Mouse (Mus musculus) midbrain, embryonic 12.5 days (tissue): ENCODE measurements around the gene Fzd4. TPM values are rescaled to one million over a fixed set of nuclear protein-coding genes. Genes with fewer than 3 reads are reported as not detected.

Experiments used
- ATAC-seq: fragments of 200-750 bp; cut with Nextera tagmentation; 2 replicates; pipeline ENCODE4 v1.8.0; 2017; ENCODE audit warnings: low read depth, moderate TSS enrichment, moderate library complexity; ENCODE audit not compliant: low FRiP score
- H3K27ac ChIP-seq: fragments of 300-500 bp; sonication (generic); replicated peaks from 2 replicates; pipeline ENCODE4 v1.5.1; 2016; ENCODE audit warnings: mild to moderate bottlenecking
- H3K27me3 ChIP-seq: fragments of 300-500 bp; sonication (generic); 2 replicates; pipeline ENCODE4 v1.6.1; 2016; ENCODE audit warnings: mild to moderate bottlenecking
- H3K36me3 ChIP-seq: fragments of 300-500 bp; sonication (generic); 2 replicates; pipeline ENCODE4 v1.6.1; 2016
- H3K4me1 ChIP-seq: fragments of 300-500 bp; sonication (generic); 2 replicates; pipeline ENCODE4 v1.6.1; 2016
- H3K4me2 ChIP-seq: fragments of 300-500 bp; sonication (generic); replicated peaks from 2 replicates; pipeline ENCODE4 v1.6.1; 2016; ENCODE audit warnings: mild to moderate bottlenecking, moderate library complexity
- H3K4me3 ChIP-seq: fragments of 300-500 bp; sonication (generic); 2 replicates; pipeline ENCODE4 v1.5.1; 2016; ENCODE audit warnings: mild to moderate bottlenecking
- H3K9ac ChIP-seq: fragments of 300-500 bp; sonication (generic); replicated peaks from 2 replicates; pipeline ENCODE4 v1.6.1; 2016; ENCODE audit warnings: mild to moderate bottlenecking, moderate library complexity
- H3K9me3 ChIP-seq: fragments of 300-500 bp; sonication (generic); 2 replicates; pipeline ENCODE4 v1.6.1; 2016; ENCODE audit warnings: mild to moderate bottlenecking
- WGBS: fragments of 180-500 bp; shearing (Covaris S2); methylation state at CpG from one replicate; pipeline ENCODE4 v1.1.7; 2016; 5-methylcytosine and 5-hydroxymethylcytosine counted together
- polyA plus RNA-seq: library from polyadenylated mRNA; unstranded; fragments of >200 nt; fragmentation: Nextera tagmentation; extraction: Ambion mirVana; gene quantifications from 2 replicates; pipeline ENCODE4 v1.2.1, GENCODE M21; 2016

The Fzd4 gene
- polyA plus RNA-seq, 1 experiment from 2014 or later, result 2.5 TPM

GRCm38 (mm10) chr7:89421294-89421693 lies 17.1 kb downstream of the Fzd4 start:
- no peaks in the 10 kb centered on the region for H3K9me3 ChIP-seq
- H3K9ac ChIP-seq, result no peak overlapping the region
- H3K4me1 ChIP-seq, result no peaks in the 10 kb centered on the region
- H3K27me3 ChIP-seq, result no peaks in the 10 kb centered on the region
- no peak overlapping the region for H3K4me3 ChIP-seq
- ATAC-seq, result no peak
- no peak overlapping the region for H3K4me2 ChIP-seq
- 87% methylated on average over 5 of the region's 5 CpGs for WGBS
- no peaks in the 10 kb centered on the region for H3K36me3 ChIP-seq
- H3K27ac ChIP-seq, result no peak overlapping the region

DNA sequence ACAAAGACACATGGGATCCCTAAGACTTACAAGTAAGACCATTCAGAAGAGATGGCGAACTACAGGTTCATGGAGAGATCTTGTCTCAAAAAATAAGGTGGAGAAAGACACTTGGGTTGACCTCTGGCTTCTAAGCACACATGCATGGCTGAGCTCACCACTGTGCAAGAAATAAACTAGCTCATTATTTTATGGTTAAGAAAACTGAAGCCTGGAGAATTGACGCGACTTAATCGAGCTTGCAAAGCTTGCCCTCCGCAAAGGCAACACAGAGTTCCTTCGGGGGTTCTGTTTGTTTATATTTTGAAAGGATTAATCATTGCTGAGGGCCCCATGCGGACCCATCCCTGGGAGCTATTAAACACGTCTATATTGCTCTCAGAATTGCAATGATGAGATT lies 18.5 kb downstream of the Fzd4 start:
- no peaks in the 10 kb centered on the region for H3K36me3 ChIP-seq
- no peak overlapping the region for H3K9ac ChIP-seq
- no peak overlapping the region for H3K27ac ChIP-seq
- no peak for ATAC-seq
- no peak overlapping the region for H3K4me2 ChIP-seq
- no peaks in the 10 kb centered on the region for H3K4me1 ChIP-seq
- no peak overlapping the region for H3K4me3 ChIP-seq
- 54% methylated on average over 8 of the region's 8 CpGs for WGBS
- H3K27me3 ChIP-seq, result no peaks in the 10 kb centered on the region
- no peaks in the 10 kb centered on the region for H3K9me3 ChIP-seq

DNA sequence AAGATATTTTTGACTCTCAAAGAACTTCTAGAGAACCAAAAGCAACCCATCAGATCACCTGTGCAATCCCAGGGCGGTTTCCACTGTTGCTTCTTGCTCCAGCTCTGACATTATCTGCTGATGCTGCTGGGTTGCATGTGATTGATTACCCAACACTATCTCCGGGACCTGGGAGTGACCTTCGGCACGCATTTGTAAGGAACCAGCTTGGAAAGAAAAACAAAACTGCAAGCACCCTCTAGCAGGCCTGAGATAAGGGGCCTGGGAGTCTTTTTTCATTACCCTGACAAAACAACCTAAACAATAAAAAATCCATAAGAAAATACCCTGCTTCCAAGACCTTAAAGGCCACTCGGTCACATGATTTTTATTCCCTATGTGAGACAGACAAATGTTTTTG lies 19.0 kb downstream of the Fzd4 start:
- no peak overlapping the region for H3K4me3 ChIP-seq
- H3K27ac ChIP-seq, result no peak overlapping the region
- H3K9me3 ChIP-seq, result no peaks in the 10 kb centered on the region
- no peak overlapping the region for H3K4me2 ChIP-seq
- no peaks in the 10 kb centered on the region for H3K27me3 ChIP-seq
- H3K36me3 ChIP-seq, result no peaks in the 10 kb centered on the region
- 41% methylated on average over 5 of the region's 5 CpGs for WGBS
- no peak for ATAC-seq
- H3K9ac ChIP-seq, result no peak overlapping the region
- H3K4me1 ChIP-seq, result no peaks in the 10 kb centered on the region

DNA sequence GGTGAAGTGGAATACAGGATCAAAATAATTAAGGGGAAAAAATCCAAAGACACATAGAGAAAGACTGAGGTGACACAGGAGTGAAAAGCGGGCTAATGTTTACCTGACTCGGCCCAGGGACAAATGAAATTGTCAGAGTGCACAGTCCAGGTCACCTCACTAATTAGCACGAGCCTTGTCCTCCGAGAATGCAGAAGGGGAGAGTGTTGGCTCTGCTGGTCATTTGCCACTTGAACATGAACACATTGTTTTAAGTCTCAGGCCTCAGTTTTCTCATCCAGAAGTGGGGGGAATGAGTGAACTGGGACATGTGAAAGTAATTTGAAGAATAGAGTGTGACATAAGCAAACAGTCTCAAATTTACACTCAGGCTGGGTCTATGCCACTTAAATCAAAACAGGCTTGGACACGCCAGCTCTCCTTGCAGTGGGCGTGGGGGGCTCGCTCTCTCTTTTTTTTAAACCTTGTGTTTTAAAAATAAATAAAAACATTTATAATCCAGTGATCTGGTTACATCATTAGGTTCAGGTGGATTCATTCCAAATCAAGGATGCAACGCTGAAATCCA lies 19.6 kb downstream of the Fzd4 start:
- H3K4me3 ChIP-seq, result no peak overlapping the region
- no peaks in the 10 kb centered on the region for H3K4me1 ChIP-seq
- H3K27me3 ChIP-seq, result no peaks in the 10 kb centered on the region
- WGBS, result 64% methylated on average over 8 of the region's 8 CpGs
- no peaks in the 10 kb centered on the region for H3K36me3 ChIP-seq
- H3K27ac ChIP-seq, result no peak overlapping the region
- H3K4me2 ChIP-seq, result no peak overlapping the region
- no peak overlapping the region for H3K9ac ChIP-seq
- no peak for ATAC-seq
- no peaks in the 10 kb centered on the region for H3K9me3 ChIP-seq

DNA sequence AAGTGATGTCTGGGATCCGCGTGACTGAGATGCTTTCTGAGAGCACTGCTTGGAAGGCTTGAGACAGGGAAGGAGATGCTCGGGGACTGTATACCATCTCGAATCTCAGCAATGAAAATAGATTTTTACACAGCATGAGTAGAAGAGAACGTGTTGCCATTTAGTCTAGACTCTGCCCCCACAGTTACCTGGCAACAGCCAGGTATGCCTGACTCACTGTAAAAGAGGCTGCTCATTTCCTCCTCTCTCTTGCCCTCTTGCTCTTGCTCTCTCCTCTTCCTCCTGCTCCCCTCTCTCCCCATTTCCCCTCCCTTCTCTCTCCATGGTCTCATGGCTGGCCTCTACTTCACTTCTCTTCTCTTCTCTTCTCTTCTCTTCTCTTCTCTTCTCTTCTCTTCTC lies 20.5 kb downstream of the Fzd4 start:
- no peaks in the 10 kb centered on the region for H3K9me3 ChIP-seq
- ATAC-seq, result no peak
- no peak overlapping the region for H3K27ac ChIP-seq
- H3K4me1 ChIP-seq, result no peaks in the 10 kb centered on the region
- no peaks in the 10 kb centered on the region for H3K36me3 ChIP-seq
- H3K4me2 ChIP-seq, result no peak overlapping the region
- H3K27me3 ChIP-seq, result no peaks in the 10 kb centered on the region
- H3K9ac ChIP-seq, result no peak overlapping the region
- 89% methylated on average over 5 of the region's 5 CpGs for WGBS
- no peak overlapping the region for H3K4me3 ChIP-seq

- WGBS, result 68% methylated on average over 11 of the region's 11 CpGs
- Histone ChIP-seq H3K9me3 (no peaks in the 10 kb centered on the region), H3K27me3 (no peaks in the 10 kb centered on the region), H3K4me1 (no peaks in the 10 kb centered on the region), H3K27ac (no peak overlapping the region), H3K4me2 (no peak overlapping the region), H3K4me3 (no peak overlapping the region), H3K36me3 (no peaks in the 10 kb centered on the region), H3K9ac (no peak overlapping the region)
- ATAC-seq, result no peak
These were observed 21.9 kb downstream of the Fzd4 start for GRCm38 (mm10) chr7:89425803-89426725.

DNA sequence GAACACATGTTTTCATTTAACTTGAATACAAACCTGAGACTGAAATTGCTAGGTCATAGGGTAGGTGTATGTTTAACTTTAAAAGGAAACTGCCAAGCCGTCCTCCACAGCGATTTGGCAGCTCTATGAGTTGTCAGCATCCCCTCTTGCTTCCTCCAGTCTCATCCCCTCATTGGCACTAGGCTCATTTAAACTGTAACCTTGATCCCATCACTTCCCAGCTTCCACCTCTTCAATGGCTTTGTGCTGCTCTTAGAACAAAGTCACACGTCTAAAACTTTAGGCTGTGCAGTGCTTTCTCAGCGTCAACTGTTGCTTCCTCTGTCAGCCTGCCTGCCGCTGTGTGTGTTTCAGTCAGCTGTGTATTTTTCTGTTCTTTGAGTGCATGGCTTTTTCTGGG lies 22.9 kb downstream of the Fzd4 start:
- Histone ChIP-seq H3K36me3 (no peaks in the 10 kb centered on the region), H3K27me3 (no peaks in the 10 kb centered on the region), H3K27ac (no peak overlapping the region), H3K4me2 (no peak overlapping the region), H3K9ac (no peak overlapping the region), H3K4me3 (no peak overlapping the region), H3K4me1 (no peaks in the 10 kb centered on the region), H3K9me3 (no peaks in the 10 kb centered on the region)
- WGBS, result 52% methylated on average over 5 of the region's 5 CpGs
- ATAC-seq, result no peak

DNA sequence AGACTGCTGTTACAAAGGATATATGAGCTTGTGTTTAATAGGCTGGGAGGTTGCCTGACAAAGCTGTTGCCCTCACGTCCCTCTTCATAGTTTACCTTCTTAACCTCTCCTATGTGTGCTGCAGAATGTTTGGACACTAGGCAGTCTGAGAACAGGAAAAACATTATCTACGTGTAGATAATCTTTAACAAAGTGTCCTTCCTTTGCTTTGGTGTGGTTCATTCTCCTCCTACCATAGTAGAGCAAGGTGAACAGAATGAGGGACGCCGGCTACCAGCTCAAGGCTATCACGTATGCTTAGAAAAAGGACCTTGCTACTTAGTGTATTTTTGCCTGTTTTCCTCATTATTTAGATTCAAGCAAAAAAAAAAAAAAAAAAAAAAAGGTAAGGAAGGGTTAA lies 24.6 kb downstream of the Fzd4 start:
- no peak overlapping the region for H3K4me2 ChIP-seq
- no peak for ATAC-seq
- no peak overlapping the region for H3K9ac ChIP-seq
- no peaks in the 10 kb centered on the region for H3K36me3 ChIP-seq
- H3K4me1 ChIP-seq, result no peaks in the 10 kb centered on the region
- WGBS, result 85% methylated on average over 5 of the region's 5 CpGs
- no peaks in the 10 kb centered on the region for H3K9me3 ChIP-seq
- no peaks in the 10 kb centered on the region for H3K27me3 ChIP-seq
- H3K27ac ChIP-seq, result no peak overlapping the region
- no peak overlapping the region for H3K4me3 ChIP-seq

- no peak for ATAC-seq
- Histone ChIP-seq H3K9me3 (no peaks in the 10 kb centered on the region), H3K4me2 (no peak overlapping the region), H3K9ac (no peak overlapping the region), H3K27me3 (no peaks in the 10 kb centered on the region), H3K4me3 (no peak overlapping the region), H3K4me1 (no peaks in the 10 kb centered on the region), H3K27ac (no peak overlapping the region), H3K36me3 (no peaks in the 10 kb centered on the region)
- 76% methylated on average over 1 of the region's 1 CpGs for WGBS
These were observed 25.2 kb downstream of the Fzd4 start for GRCm38 (mm10) chr7:89429326-89429725.

- no peak for ATAC-seq
- Histone ChIP-seq H3K9me3 (no peaks in the 10 kb centered on the region), H3K27ac (no peak overlapping the region), H3K4me1 (no peaks in the 10 kb centered on the region), H3K4me3 (no peak overlapping the region), H3K9ac (no peak overlapping the region), H3K4me2 (no peak overlapping the region), H3K36me3 (no peaks in the 10 kb centered on the region), H3K27me3 (no peaks in the 10 kb centered on the region)
- 85% methylated on average over 2 of the region's 2 CpGs for WGBS
These were observed 27.0 kb downstream of the Fzd4 start for GRCm38 (mm10) chr7:89431185-89431584.

DNA sequence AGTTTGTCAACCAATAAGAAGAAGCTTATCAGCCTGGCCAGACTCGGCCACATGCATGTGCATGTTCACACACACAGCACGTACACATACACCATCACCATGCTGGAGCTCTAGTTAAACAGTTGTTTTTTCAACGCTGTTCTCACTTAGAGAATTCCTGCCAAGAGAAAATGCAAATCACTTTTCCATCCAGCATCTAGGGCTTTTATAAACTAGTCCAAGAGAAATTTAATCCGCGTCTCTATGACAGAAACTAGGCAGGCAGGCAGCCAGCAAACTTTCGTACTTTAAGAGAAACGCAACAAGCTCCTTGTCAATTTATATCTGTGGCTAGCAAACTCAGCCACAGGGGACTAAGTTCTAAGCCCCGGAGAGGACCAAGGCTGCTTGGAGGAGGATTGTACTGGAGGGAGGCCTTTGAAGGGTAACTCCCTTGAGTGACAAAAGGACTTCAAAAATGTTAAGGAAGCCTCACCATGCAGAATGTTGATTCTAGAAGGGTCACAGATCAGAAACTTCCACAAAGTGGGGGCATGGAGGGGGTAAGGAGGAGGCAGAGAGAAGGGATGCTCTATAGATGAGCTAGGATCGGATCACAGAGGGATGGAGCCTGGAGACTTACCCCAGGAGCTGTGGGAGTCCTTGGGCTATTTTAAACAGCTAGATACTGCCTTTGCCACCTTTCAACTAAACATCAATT lies 29.2 kb downstream of the Fzd4 start:
- 82% methylated on average over 9 of the region's 9 CpGs for WGBS
- H3K4me2 ChIP-seq, result no peak overlapping the region
- no peak for ATAC-seq
- H3K9me3 ChIP-seq, result no peaks in the 10 kb centered on the region
- no peak overlapping the region for H3K4me3 ChIP-seq
- H3K27me3 ChIP-seq, result no peaks in the 10 kb centered on the region
- no peaks in the 10 kb centered on the region for H3K4me1 ChIP-seq
- H3K27ac ChIP-seq, result no peak overlapping the region
- H3K9ac ChIP-seq, result no peak overlapping the region
- no peaks in the 10 kb centered on the region for H3K36me3 ChIP-seq

GRCm38 (mm10) chr7:89433893-89434616 lies 29.9 kb downstream of the Fzd4 start:
- Histone ChIP-seq H3K9me3 (no peaks in the 10 kb centered on the region), H3K4me3 (no peak overlapping the region), H3K27ac (no peak overlapping the region), H3K27me3 (no peaks in the 10 kb centered on the region), H3K36me3 (no peaks in the 10 kb centered on the region), H3K4me2 (no peak overlapping the region), H3K4me1 (no peaks in the 10 kb centered on the region), H3K9ac (no peak overlapping the region)
- ATAC-seq, result no peak
- 70% methylated on average over 8 of the region's 8 CpGs for WGBS
